Mouse (Mus musculus): ENCODE results near the gene Cyp2a4.
"Not testable (repeated sequence)": the region's sequence is repeated elsewhere in the genome, so short reads cannot be mapped to it uniquely, and the experiment has no call there.

Cyp2a4 gene

GRCm38 (mm10) chr7:26306926-26307325 is at the start of gene Cyp2a4:
Gene Cyp2a4, plus strand, starts transcription at chr7:26307169.
- not testable (repeated sequence) for DNase-seq

- DNase-seq = not testable (repeated sequence)
These were observed 46.9 kb upstream of the Cyp2a4 start, which contains the start of gene Vmn1r184 for GRCm38 (mm10) chr7:26260034-26260433. Gene Vmn1r184, plus strand, starts transcription at chr7:26260334.

- DNase-seq = not testable (repeated sequence)
These were observed 3.4 kb upstream of the Cyp2a4 start for GRCm38 (mm10) chr7:26303429-26304166.

GRCm38 (mm10) chr7:26311786-26312185 is 4.8 kb downstream of the Cyp2a4 start:
- DNase-seq = not testable (repeated sequence)

GRCm38 (mm10) chr7:26315194-26315593 is 8.2 kb downstream of the Cyp2a4 start:
- not testable (repeated sequence) for DNase-seq

GRCm38 (mm10) chr7:26315809-26316208 is 8.8 kb downstream of the Cyp2a4 start:
- not testable (repeated sequence) for DNase-seq

- not testable (repeated sequence) for DNase-seq
These were observed 13.4 kb downstream of the Cyp2a4 start for GRCm38 (mm10) chr7:26320361-26320760.

GRCm38 (mm10) chr7:26350177-26350576 is 43.2 kb downstream of the Cyp2a4 start:
- not testable (repeated sequence) for DNase-seq

GRCm38 (mm10) chr7:26352258-26352657 is 45.3 kb downstream of the Cyp2a4 start:
- not testable (repeated sequence) for DNase-seq

- not testable (repeated sequence) for DNase-seq
These were observed 49.8 kb downstream of the Cyp2a4 start for GRCm38 (mm10) chr7:26356719-26357118.

Measured in cerebellum, postnatal 14 days (tissue).